Mouse (Mus musculus) limb, embryonic 14.5 days (tissue): ENCODE measurements at regions not wholly inside any gene's neighbourhood (a gene's known extent, or its start where the extent isn't known, plus 50 kb on each side); places are given as distances from the start of the nearest gene placed in this dataset.

ENCODE experiments used
- ATAC-seq: fragments of 200-750 bp; cut with Nextera tagmentation; 2 replicates; pipeline ENCODE4 v1.8.0; 2017; ENCODE audit warnings: low read depth, moderate number of reproducible peaks, moderate TSS enrichment; ENCODE audit not compliant: low FRiP score
- DNase-seq: peaks from one replicate; pipeline ENCODE4 v3.0.0-alpha.2; 2015; ENCODE audit warnings: low spot score
- H3K27ac ChIP-seq: fragments of 300-500 bp; sonication (generic); replicated peaks from 2 replicates; pipeline ENCODE4 v1.5.1; 2014; ENCODE audit warnings: low read depth, mild to moderate bottlenecking, low read length, moderate library complexity, mixed read lengths
- H3K27me3 ChIP-seq: fragments of 300-500 bp; sonication (generic); 2 replicates; pipeline ENCODE4 v1.6.1; 2014; ENCODE audit warnings: low read length, mixed read lengths; ENCODE audit not compliant: control insufficient read depth, insufficient read depth
- H3K36me3 ChIP-seq: fragments of 300-500 bp; sonication (generic); 2 replicates; pipeline ENCODE4 v1.6.1; 2014; ENCODE audit warnings: mild to moderate bottlenecking, low read length, moderate library complexity, mixed read lengths; ENCODE audit not compliant: control insufficient read depth, insufficient read depth
- H3K4me1 ChIP-seq: fragments of 300-500 bp; sonication (generic); 2 replicates; pipeline ENCODE4 v1.6.1; 2014; ENCODE audit warnings: antibody characterized with exemption, low read length, mixed read lengths; ENCODE audit not compliant: control insufficient read depth, insufficient read depth
- H3K4me2 ChIP-seq: fragments of 300-500 bp; sonication (generic); replicated peaks from 2 replicates; pipeline ENCODE4 v1.6.1; 2014; ENCODE audit warnings: low read depth, mild to moderate bottlenecking, low read length, moderate library complexity; ENCODE audit not compliant: severe bottlenecking
- H3K4me3 ChIP-seq: fragments of 300-500 bp; sonication (generic); replicated peaks from 2 replicates; pipeline ENCODE4 v1.5.1; 2014; ENCODE audit warnings: low read length
- H3K9ac ChIP-seq: fragments of 300-500 bp; sonication (generic); 2 replicates; pipeline ENCODE4 v1.6.1; 2014; ENCODE audit warnings: mild to moderate bottlenecking, low read depth, low read length, moderate library complexity; ENCODE audit not compliant: severe bottlenecking
- H3K9me3 ChIP-seq: fragments of 300-500 bp; sonication (generic); 2 replicates; pipeline ENCODE4 v1.6.1; 2016; ENCODE audit warnings: low read length; ENCODE audit not compliant: control insufficient read depth
- POLR2A ChIP-seq: fragments of 200-500 bp; IDR thresholded peaks from 2 replicates; pipeline ENCODE4 v1.8.0; 2012; ENCODE audit warnings: inconsistent platforms, mild to moderate bottlenecking, moderate library complexity, borderline replicate concordance; ENCODE audit not compliant: insufficient read depth, insufficient read length; ENCODE audit errors: extremely low read depth
- WGBS: fragments of 180-500 bp; shearing (Covaris S2); extraction: QIAGEN DNeasy Blood & Tissue Kit; methylation state at CpG from one replicate; pipeline ENCODE4 v1.1.7; 2014; 5-methylcytosine and 5-hydroxymethylcytosine counted together

GRCm38 (mm10) chr16:65916831-65917230, 101.8 kb downstream of the Vgll3 start:
- Histone ChIP-seq H3K4me1 (no peaks in the 10 kb centered on the region), H3K4me3 (no peak overlapping the region), H3K27ac (no peak overlapping the region), H3K27me3 (no peaks in the 10 kb centered on the region), H3K9ac (no peak overlapping the region), H3K36me3 (no peaks in the 10 kb centered on the region), H3K9me3 (no peaks in the 10 kb centered on the region), H3K4me2 (no peak overlapping the region)
- WGBS, result 64% methylated on average over 7 of the region's 7 CpGs
- peak; percentile 8 for DNase-seq
- TF ChIP-seq POLR2A, result no peak
- peak; percentile 55; the same call in 1 of the 2 replicates for ATAC-seq

DNA sequence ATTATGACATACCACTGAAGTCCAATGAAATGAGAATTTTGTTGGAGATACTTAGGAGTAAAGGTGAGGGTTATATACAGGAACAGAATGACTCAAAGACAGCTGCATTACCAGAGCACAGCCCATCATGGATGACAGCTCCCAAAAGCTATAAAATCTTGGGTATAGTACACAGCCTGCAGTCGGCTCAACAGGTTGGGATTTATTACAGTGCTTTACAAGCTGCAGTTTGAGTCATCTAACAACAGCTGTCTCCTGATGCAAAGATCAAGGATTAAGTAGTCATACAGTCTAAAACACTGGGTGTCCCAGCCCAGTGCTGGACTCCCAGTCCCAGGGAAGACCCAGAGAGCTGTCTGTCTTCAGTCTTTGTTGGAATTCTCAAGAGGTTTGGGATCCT, 110.9 kb downstream of the Vgll3 start:
- Histone ChIP-seq H3K36me3 (no peaks in the 10 kb centered on the region), H3K9ac (no peak overlapping the region), H3K4me2 (no peak overlapping the region), H3K27me3 (no peaks in the 10 kb centered on the region), H3K27ac (no peak overlapping the region), H3K9me3 (no peaks in the 10 kb centered on the region), H3K4me1 (no peaks in the 10 kb centered on the region), H3K4me3 (no peak overlapping the region)
- TF ChIP-seq POLR2A, result no peak
- DNase-seq (no peak), ATAC-seq (peak; percentile 65)
- 30% methylated on average over 1 of the region's 1 CpGs for WGBS

GRCm38 (mm10) chr16:65963829-65964228, 148.8 kb downstream of the Vgll3 start:
- H3K27me3 ChIP-seq, result no peaks in the 10 kb centered on the region
- H3K9me3 ChIP-seq, result no peaks in the 10 kb centered on the region
- no peaks in the 10 kb centered on the region for H3K4me1 ChIP-seq
- 86% methylated on average over 4 of the region's 4 CpGs for WGBS
- H3K27ac ChIP-seq, result no peak overlapping the region
- H3K36me3 ChIP-seq, result no peaks in the 10 kb centered on the region
- H3K4me2 ChIP-seq, result no peak overlapping the region
- ATAC-seq (no peak), DNase-seq (no peak)
- H3K9ac ChIP-seq, result no peak overlapping the region
- H3K4me3 ChIP-seq, result no peak overlapping the region
- no peak for TF ChIP-seq POLR2A

DNA sequence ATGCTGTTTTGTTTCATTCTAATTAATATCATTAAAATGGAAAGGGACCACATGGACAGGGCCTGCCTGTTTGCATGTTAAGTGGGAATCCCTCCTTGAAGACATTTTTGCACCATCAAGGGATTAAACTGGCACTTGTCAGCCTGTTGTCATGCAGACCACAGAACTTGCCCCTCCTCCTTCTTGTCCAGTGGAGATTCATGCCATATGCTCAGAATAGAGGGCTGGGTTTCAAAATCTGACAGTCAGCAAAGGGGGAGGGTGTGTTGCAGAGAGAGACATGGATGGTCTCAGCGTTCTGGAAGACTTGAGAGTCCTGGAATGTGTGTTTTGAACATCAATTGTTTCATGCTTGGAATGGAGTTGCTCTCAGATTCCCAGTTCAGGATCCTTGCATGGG, 149.2 kb downstream of the Vgll3 start:
- H3K27ac ChIP-seq, result no peak overlapping the region
- H3K4me1 ChIP-seq, result no peaks in the 10 kb centered on the region
- no peak overlapping the region for H3K9ac ChIP-seq
- no peaks in the 10 kb centered on the region for H3K36me3 ChIP-seq
- no peak for TF ChIP-seq POLR2A
- DNase-seq (no peak), ATAC-seq (peak; percentile 19; the same call in 1 of the 2 replicates)
- no peaks in the 10 kb centered on the region for H3K27me3 ChIP-seq
- no peaks in the 10 kb centered on the region for H3K9me3 ChIP-seq
- 39% methylated on average over 1 of the region's 1 CpGs for WGBS
- H3K4me2 ChIP-seq, result no peak overlapping the region
- H3K4me3 ChIP-seq, result no peak overlapping the region

DNA sequence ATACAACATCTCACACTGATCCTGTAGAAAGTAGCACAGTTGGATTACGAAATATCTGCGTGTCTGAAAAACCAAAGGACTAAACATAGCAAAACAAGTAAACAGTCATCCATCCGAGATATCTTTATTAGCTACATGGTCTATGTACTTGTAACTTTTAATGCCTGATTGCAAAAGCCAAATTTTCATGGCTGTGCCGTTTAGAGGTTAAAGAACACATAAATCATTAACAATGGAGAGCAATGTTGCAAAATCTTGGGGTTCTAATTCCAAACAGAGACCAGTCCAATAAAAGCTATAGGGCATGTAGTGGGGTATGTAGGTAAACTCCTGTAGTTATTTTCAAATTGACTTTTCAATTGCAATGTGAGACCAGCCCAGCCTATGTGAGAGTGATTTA, 162.0 kb downstream of the Vgll3 start:
- no peak for TF ChIP-seq POLR2A
- Histone ChIP-seq H3K4me3 (no peak overlapping the region), H3K36me3 (no peaks in the 10 kb centered on the region), H3K27me3 (no peaks in the 10 kb centered on the region), H3K9ac (no peak overlapping the region), H3K9me3 (no peaks in the 10 kb centered on the region), H3K4me1 (no peaks in the 10 kb centered on the region), H3K27ac (no peak overlapping the region), H3K4me2 (no peak overlapping the region)
- 73% methylated on average over 4 of the region's 4 CpGs for WGBS
- DNase-seq (no peak), ATAC-seq (no peak)

DNA sequence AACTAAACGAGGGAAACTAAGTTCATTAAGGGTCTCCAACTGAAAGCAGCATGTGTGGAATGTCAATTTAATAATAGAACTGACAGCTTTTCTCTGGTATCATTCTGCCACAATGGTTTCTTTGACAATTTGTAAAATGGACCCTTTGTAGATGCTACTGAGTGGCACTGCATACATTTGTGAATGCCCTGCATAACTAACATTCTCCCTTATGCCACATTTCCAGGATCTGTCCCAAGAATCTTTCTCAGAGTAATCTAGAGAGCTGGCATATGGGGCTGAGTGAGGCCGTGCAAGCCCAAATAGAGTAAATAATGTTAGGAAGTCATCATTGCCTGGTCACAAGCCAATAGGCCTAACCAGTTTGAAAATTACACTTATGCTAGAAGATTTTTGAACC, 172.1 kb downstream of the Vgll3 start:
- no peak for TF ChIP-seq POLR2A
- Histone ChIP-seq H3K27me3 (no peaks in the 10 kb centered on the region), H3K9me3 (no peaks in the 10 kb centered on the region), H3K4me3 (no peak overlapping the region), H3K9ac (no peak overlapping the region), H3K27ac (no peak overlapping the region), H3K4me1 (no peaks in the 10 kb centered on the region), H3K4me2 (no peak overlapping the region), H3K36me3 (no peaks in the 10 kb centered on the region)
- DNase-seq (no peak), ATAC-seq (no peak)
- WGBS, result 72% methylated on average over 2 of the region's 2 CpGs
